Mouse (Mus musculus) hindbrain, embryonic 11.5 days (tissue): ENCODE results near the gene Asap3. TPM values are rescaled to one million over a fixed set of nuclear protein-coding genes. Genes with fewer than 3 reads are reported as not detected.

ENCODE experiments used
- polyA plus RNA-seq: library from polyadenylated mRNA; unstranded; fragments of >200 nt; fragmentation: Nextera tagmentation; extraction: Ambion mirVana; gene quantifications from 2 replicates; pipeline ENCODE4 v1.2.1, GENCODE M21; 2014

Asap3 gene
- polyA plus RNA-seq, 1 experiment from 2014 or later, result 2.5 TPM

Other genes with a start within 250 kb of the Asap3 start
- 27.9 and 28.1 TPM in 2 replicates for gene Gale, start 242.6 kb upstream of the Asap3 start, polyA plus RNA-seq
- gene Lypla2, start 233.7 kb upstream of the Asap3 start, polyA plus RNA-seq, result 143 and 150 TPM in 2 replicates
- 60.6 and 62.5 TPM in 2 replicates for gene Pithd1, start 219.1 kb upstream of the Asap3 start, polyA plus RNA-seq
- gene Eloa, start 184.6 kb upstream of the Asap3 start, polyA plus RNA-seq, result 38.2 and 42.8 TPM in 2 replicates
- gene Rpl11, start 152.9 kb upstream of the Asap3 start, polyA plus RNA-seq, result 350 and 354 TPM in 2 replicates
- 453 and 482 TPM in 2 replicates for gene Id3, start 62.9 kb upstream of the Asap3 start, polyA plus RNA-seq
- gene E2f2, start 34.0 kb upstream of the Asap3 start, polyA plus RNA-seq, result 5.5 and 6.2 TPM in 2 replicates
- gene Tcea3, start 41.4 kb downstream of the Asap3 start, polyA plus RNA-seq, result 3.1 and 5.2 TPM in 2 replicates
- 26.2 and 33.1 TPM in 2 replicates for gene Zfp46, start 78.3 kb downstream of the Asap3 start, polyA plus RNA-seq
- 194 and 200 TPM in 2 replicates for gene Hnrnpr, start 104.6 kb downstream of the Asap3 start, polyA plus RNA-seq
- 0.28 and 0.52 TPM in 2 replicates for gene Htr1d, start 217.2 kb downstream of the Asap3 start, polyA plus RNA-seq